Mouse (Mus musculus) kidney, adult 2 months (tissue): ENCODE results near the gene Cops7a.

Source experiments
- CTCF ChIP-seq: fragments of 200-500 bp; conservative IDR thresholded peaks from 2 replicates; pipeline ENCODE4 v1.5.1; 2011; ENCODE audit warnings: low read depth, mild to moderate bottlenecking, control low read depth, low read length, moderate library complexity, mixed read lengths; ENCODE audit not compliant: insufficient read depth, insufficient read length
- POLR2A ChIP-seq: fragments of 200-500 bp; IDR thresholded peaks from one replicate; pipeline ENCODE4 v1.6.1; 2011; ENCODE audit warnings: low read depth, low read length, control low read depth

DNA sequence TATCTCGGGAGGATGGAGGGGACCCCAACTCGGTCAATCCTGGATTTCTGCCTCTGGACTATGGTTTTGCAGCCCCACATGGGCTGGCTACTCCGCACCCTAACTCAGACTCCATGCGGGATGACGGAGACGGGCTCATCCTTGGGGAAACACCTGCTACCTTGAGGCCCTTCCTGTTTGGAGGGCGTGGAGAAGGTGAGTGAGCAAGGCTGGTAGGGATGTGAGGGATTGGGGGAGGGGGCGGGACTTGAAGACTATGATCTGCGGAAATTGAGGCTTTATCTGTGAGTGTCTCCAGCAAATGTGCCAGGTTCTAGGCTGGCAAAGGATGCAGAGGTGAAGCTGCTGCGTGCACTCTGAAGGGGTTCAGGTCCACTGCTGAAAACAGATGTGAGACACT, 34.2 kb upstream of the Cops7a start:
- TF ChIP-seq CTCF (no peak), POLR2A (no peak)
